Mouse (Mus musculus): ENCODE data around the gene R3hdml. TPM values are rescaled to one million over a fixed set of nuclear protein-coding genes. Genes with fewer than 3 reads are reported as not detected.
A peak's percentile ranks its signal among the peaks of the same experiment; 100 is the strongest.

The R3hdml gene
- total RNA-seq, 4 experiments from 2014 or later = not detected

- no peak for DNase-seq (ENCODE audit: low spot score in 2 of 2)
These were observed 20.2 kb upstream of the R3hdml start for GRCm38 (mm10) chr2:163471710-163472465.

- peak; percentile 93 to 98 for DNase-seq (ENCODE audit: low spot score in 2 of 2)
These were observed 19.7 kb upstream of the R3hdml start, which contains the start of gene Fitm2 for GRCm38 (mm10) chr2:163472466-163472851. Fitm2 (minus strand) TSS chr2:163472629.

- no peak for DNase-seq (ENCODE audit: low spot score in 2 of 2)
These were observed 11.8 kb upstream of the R3hdml start for GRCm38 (mm10) chr2:163480191-163480825.

GRCm38 (mm10) chr2:163481539-163482029, 10.5 kb upstream of the R3hdml start:
- no peak for DNase-seq (ENCODE audit: low spot score in 2 of 2)

GRCm38 (mm10) chr2:163487360-163487759, 4.8 kb upstream of the R3hdml start:
- no peak for DNase-seq (ENCODE audit: low spot score in 2 of 2)

GRCm38 (mm10) chr2:163489725-163490291, 2.3 kb upstream of the R3hdml start:
- DNase-seq (ENCODE audit: low spot score in 2 of 2) = no peak

GRCm38 (mm10) chr2:163490656-163491055, 1.5 kb upstream of the R3hdml start:
- DNase-seq (ENCODE audit: low spot score in 2 of 2) = no peak

- no peak for DNase-seq (ENCODE audit: low spot score in 2 of 2)
These were observed 767 bp upstream of the R3hdml start for GRCm38 (mm10) chr2:163491351-163491750.

GRCm38 (mm10) chr2:163493031-163493430, 913 bp downstream of the R3hdml start:
- no peak for DNase-seq (ENCODE audit: low spot score in 2 of 2)

GRCm38 (mm10) chr2:163493976-163494375, 1.9 kb downstream of the R3hdml start:
- no peak for DNase-seq (ENCODE audit: low spot score in 2 of 2)

GRCm38 (mm10) chr2:163494456-163494855, 2.3 kb downstream of the R3hdml start:
- DNase-seq (ENCODE audit: low spot score in 2 of 2) = no peak

- DNase-seq (ENCODE audit: low spot score in 2 of 2) = no peak
These were observed 10.1 kb downstream of the R3hdml start for GRCm38 (mm10) chr2:163502219-163502618.

GRCm38 (mm10) chr2:163503191-163503590, 11.1 kb downstream of the R3hdml start:
- DNase-seq (ENCODE audit: low spot score in 2 of 2) = no peak

GRCm38 (mm10) chr2:163506300-163507004, 14.3 kb downstream of the R3hdml start, which contains the start of gene Hnf4a:
Hnf4a (plus strand) TSS chr2:163506808.
- DNase-seq (ENCODE audit: low spot score in 2 of 2) = no peak

GRCm38 (mm10) chr2:163525761-163526243, 33.7 kb downstream of the R3hdml start:
- DNase-seq (ENCODE audit: low spot score in 2 of 2) = no peak

- no peak for DNase-seq (ENCODE audit: low spot score in 2 of 2)
These were observed 35.4 kb downstream of the R3hdml start for GRCm38 (mm10) chr2:163527497-163527896.

GRCm38 (mm10) chr2:163530418-163530817, 38.3 kb downstream of the R3hdml start:
- DNase-seq (ENCODE audit: low spot score in 2 of 2) = no peak

GRCm38 (mm10) chr2:163531917-163532316, 39.8 kb downstream of the R3hdml start:
- peak; percentile 19 to 81 for DNase-seq (ENCODE audit: low spot score in 2 of 2)

GRCm38 (mm10) chr2:163533226-163533625, 41.1 kb downstream of the R3hdml start:
- DNase-seq (ENCODE audit: low spot score in 2 of 2) = no peak

GRCm38 (mm10) chr2:163534958-163535524, 42.9 kb downstream of the R3hdml start:
- DNase-seq (ENCODE audit: low spot score in 2 of 2) = peak; percentile 75 to 96

GRCm38 (mm10) chr2:163537443-163537842, 45.3 kb downstream of the R3hdml start:
- DNase-seq (ENCODE audit: low spot score in 2 of 2) = no peak
